Mouse (Mus musculus): Measurements from ENCODE around the gene Cxadr.
"Not testable (repeated sequence)": the region's sequence is repeated elsewhere in the genome, so short reads cannot be mapped to it uniquely, and the experiment has no call there.

The Cxadr gene

DNA sequence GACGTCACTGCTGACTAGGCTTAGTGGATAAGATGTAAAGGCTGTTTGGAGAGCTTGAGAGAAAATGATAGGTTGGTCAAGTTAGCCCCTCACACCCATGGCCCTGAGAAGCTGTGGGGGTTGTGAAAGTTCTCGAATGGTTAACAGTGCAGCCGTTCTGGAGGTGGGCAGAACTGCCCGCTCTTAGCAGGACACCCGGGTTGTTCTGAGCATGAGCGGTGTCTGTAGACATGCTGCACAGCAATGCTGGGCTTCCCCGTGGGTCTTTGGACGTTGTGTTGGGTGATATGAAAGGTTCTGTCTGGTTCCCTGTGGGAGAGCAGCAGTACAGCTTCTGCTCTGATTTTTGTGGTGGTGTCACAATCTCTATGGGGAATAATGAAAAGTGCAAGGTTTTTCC, 5.3 kb downstream of the Cxadr start:
- peak; percentile 64 for DNase-seq

DNA sequence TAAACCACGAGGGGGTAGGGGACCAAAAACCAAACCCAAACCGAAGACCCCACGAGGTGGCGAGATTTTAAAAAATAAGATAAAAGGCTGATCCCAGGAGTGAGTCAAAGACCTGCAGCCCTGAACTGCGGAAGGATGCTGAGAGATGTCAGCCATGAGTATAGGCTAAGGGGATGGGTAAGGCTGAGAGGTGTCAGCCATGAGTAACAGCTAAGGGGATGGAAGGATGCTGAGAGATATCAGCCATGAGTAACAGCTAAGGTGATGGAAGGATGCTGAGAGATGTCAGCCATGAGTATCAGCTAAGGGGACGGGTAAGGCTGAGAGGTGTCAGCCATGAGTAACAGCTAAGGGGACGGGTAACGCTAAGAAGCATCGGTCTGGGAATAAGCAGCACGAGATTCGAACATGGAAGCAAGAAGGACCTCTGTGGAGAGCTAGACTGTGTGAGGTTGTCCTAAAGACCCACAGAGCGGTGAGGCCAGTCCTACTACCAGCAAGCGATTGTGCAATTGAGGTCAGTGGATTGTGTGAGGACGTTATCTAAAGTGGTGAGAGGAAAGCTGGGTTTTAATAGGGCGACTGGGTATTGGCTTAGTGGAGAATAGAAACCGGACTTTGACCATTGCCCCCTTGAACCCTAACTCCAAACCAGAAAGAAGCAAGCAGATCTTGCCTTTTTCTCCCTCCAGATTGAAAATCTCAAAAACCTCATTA, 6.3 kb downstream of the Cxadr start:
- peak; percentile 83 for DNase-seq

DNA sequence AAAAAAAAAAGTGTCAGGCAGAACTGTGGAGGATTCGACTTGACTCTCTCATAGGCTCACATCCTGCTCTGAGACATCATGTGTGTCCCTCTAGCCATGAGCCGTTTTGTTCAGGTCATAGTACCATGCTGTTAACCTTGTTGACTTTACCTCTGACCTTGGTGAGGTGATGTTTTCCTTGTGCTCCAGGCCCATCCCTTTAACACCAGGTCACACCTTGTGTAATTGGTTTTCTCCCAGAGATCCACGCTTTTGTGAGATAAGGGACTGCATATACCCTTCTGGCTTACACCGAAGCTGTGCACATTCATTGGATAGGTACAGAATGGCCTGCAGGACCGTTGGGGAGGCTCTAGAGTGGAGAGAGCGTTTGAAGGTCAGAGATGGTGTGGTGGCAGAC, 8.0 kb downstream of the Cxadr start:
- no peak for DNase-seq

DNA sequence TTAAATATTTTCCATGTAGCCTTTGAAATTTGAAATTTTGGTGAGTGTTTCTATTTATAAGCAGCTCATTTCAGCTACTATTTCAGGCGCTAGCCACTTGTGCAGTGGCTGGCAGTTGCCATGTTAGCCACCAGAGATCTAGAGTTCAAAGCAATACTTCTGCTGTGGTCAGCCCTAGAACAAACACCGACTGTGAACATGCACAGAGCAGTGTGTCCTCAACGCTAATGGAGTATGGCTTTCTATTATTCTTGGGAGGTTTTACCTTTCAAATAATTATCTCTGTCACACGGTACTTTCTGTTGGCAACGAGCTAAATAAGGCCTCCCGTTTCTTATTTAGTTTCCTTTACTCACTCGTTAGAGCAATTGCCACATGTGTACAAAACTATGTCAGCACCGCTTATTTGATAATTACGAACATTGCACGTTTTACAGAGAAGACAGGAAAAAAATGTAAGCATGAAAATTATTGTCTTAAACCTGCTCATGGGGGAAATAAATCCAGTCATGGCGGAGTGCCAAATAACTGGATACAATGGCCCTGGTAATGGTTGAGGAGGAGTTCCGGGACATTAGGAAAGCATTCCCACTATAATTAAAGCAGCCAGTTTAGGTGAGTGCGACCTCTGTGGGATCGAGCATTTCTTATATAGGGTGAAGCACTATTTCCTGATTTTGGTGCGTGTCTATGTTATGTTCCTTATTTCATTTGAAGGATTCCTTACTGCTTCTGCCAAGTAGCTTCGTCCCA, 12.0 kb downstream of the Cxadr start:
- DNase-seq = peak; percentile 74

DNA sequence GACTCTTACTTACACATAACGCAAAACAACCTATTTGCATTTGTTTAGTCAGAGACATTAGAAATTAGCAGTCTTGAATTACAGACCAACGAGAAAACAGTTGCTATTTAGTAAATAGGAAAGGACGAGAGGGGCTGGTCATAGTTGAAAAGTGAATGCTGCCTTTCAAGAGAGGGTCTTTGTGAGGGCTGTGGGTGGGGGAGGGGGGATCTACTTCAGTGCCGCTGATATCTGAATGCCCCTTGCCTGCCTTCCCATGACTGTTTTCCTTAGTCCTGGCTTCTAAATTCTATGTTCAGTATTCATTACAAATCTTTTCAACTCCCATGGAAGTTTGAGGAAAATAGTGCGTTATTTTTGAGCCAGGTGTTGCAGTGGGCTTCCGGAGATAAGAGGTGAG, 12.7 kb downstream of the Cxadr start:
- peak; percentile 10 for DNase-seq

DNA sequence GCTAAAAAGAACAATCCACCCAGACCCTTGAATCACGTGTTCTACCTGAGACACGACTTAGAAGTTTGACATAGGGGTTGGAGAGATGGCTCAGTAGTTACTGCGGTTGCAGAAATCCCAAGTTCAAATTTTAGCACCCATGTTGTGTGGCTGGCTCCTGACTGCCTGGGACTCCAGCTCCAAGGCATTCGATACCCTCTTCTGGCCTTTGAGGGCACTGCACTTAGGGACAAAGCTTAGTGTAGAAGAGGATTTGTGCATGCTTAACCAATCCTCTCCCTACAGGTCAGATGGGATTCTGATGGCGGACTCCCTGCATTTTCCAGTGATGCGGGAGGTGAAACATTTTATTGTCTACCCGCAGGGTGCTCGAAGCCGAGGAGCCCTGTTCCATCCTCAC, 15.6 kb downstream of the Cxadr start:
- peak; percentile 80 for DNase-seq

DNA sequence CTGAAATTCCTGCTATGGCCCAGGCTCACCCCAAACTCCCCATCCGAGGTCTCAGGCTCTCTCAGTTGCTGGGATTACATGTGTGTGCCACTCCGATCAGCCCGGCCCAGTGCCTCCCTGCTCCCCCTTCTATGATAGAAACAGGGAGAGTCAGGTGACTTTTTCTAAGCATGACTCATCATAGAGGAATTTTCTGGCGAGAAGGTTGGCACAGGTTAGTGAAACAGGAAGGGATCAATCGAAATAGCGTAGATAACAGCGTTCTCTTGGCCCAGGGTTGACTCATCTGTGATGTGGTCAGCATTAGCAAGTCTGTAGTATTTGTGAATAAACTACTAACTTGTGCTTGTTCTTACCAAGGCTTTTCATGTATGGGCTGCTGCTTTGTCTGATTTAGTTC, 16.7 kb downstream of the Cxadr start:
- peak; percentile 92 for DNase-seq

DNA sequence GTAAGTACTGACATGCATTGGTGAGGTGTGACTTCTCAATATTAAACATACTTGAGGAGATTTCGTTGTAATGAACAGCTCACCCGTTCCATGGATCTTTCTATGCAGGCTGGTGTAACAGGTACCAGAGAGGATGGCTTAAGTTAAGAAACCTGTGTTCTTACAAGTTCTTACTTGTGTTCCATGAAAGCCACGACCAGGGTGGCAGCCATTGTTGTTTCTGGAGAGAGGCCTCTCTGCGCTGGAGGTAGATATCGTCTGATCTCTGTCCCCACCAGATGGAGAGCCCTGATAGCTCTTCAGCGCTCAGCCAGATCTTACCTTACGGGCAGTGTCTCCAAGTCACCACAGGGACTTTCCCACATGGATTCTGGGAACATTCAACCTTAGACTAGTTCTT, 18.4 kb downstream of the Cxadr start:
- no peak for DNase-seq

DNA sequence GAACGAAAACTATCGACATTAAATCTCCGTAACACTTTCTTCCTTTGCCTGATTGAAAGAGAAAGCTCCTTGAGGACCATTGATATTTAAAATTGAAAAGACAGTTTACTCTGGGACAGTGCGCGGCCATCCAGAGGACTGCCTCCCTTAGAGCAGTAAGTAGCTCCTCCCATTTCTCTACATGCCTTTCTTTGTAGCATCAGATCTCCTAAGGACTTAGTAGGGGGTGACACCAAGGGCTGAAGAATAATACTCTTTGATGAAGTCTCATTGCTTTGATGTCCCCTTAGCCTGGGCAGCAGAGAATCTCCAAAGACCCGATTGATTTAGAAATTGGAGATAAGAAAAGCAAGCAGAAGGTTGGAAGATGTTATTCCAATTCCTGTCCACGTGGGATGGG, 20.3 kb downstream of the Cxadr start:
- no peak for DNase-seq

DNA sequence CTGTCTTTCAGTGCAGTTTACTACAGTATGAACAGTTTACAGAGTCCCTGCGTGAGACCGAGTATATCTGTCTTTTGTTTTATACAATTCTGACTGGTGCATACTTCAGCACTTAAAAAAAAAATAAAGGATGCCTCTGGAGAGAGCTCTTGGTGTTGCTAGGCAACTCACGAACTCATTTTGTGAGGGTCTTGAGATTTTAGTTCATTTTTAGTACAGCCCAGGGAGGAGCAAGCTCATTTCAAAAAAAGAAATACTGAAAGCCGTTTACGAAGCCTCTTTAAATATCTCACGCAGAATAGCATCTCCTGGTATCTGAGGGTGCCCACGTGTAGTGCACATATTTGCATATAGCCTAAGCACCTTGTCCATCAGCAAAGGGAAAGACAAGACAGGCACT, 20.9 kb downstream of the Cxadr start:
- DNase-seq = no peak

DNA sequence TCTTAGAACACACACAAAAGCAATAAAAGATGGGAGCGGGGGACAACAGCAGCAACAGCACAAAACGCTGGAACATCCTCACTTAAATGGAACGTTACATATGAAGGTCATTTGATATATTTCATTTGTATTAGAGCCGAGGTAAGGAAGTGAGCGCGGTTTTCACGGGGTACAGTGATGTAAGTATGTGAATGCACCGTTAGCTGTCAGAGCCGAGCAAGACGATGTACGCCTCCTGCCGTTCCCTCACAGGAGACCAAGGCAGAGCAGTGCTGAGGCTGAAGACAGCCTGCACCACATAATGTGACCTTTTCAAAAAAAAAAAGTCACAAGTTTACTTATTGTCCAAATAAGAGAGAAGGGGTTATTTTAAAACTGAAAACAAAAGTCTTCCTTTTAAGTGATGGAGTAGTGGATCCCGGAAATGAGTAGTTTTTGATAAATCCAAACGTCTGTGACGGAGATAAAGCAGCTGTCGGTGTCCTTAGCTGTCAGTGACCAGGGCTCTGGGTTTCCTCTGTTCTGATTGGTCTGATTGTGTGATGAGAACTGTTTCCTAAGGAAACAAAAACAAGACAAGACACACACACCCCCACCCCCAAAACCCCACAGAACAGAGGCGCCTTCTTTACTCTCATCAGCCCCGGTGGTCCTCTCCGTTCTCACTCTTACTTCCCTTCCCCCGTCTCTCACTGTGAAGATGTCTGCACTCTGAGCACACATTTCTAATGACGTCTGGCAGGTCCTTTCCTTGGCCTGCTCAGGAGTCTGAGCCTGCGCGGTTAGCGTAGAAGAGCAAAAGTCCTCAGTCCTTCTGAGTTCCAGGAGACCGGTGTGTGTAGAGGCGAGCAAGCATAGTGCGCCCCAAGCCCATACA, 24.9 kb downstream of the Cxadr start:
- DNase-seq = peak; percentile 63

DNA sequence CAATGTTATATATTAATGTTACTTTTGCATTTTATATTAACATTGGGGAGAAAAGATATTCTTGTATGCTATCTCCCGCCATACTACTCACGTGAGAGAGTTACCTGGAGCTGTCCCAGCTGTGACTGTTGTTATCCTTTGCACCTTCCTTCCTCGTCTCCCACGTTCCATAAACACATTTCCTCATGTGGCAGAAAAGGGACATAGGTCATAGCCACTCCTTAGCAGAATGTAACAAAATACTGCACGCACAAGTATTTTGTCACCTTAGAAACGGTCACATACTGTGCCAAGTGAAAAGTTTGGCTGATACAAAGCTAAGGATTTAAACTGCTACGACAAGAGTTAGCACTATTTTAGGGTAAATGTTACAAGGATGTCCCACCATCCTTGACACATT, 26.3 kb downstream of the Cxadr start:
- no peak for DNase-seq

DNA sequence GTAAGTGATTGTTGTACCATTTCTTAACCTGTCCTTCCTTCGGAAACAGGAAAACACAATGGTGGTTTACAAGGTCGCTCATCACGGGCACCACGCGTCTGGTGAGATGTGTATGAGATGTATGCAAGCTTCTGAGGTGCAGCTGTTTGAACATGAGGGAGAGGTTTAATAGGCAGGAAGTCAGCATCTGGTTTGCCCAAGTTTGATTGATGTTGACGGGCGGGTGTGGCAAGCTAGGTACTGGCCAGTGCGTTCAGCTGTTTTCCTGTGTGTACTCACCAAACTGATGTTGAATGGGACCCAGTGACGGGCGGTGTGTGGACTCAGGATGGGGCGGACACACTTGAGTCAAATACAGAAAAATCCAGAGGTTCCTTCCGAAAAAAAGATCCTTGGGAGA, 26.7 kb downstream of the Cxadr start:
- DNase-seq = peak; percentile 45

DNA sequence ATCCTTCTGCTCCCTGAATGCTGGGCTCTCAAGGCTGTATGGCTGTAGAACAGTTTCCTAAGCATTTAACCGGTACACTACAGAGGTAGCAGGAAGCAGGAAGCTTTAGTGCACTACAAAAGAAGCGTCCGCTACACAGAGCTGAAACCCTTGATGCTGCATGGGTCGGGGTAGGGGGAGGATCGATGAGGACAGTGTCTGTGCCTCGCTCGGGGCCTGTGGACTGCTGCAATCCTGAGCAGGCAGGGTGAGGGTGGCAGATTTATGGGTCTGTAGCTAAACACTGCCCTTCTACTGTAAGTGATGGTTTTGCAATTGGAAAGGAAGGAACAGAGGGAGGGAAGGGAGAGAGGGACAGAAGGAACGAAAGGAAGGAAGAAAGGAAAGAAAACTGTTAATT, 35.9 kb downstream of the Cxadr start:
- DNase-seq = peak; percentile 45

DNA sequence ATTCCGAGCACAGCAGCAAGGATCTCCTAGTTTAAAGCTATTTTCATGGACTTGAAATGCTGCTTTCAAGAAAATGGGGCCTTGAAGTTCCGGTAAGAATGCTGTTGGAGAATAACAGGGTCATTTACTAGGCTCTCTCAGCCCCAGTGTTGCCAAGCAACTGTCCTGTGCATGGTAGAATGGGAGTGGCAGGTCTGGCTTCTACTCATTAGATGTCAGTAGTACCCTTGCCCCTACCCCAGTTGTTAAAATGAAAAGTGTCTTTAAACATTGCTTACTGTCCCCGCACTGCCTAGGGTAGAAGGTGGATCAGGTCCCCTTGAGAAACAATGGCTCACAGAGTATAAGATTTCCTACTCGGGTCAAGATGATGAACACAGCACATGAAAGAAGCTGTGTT, 40.1 kb downstream of the Cxadr start:
- peak; percentile 30 for DNase-seq

DNA sequence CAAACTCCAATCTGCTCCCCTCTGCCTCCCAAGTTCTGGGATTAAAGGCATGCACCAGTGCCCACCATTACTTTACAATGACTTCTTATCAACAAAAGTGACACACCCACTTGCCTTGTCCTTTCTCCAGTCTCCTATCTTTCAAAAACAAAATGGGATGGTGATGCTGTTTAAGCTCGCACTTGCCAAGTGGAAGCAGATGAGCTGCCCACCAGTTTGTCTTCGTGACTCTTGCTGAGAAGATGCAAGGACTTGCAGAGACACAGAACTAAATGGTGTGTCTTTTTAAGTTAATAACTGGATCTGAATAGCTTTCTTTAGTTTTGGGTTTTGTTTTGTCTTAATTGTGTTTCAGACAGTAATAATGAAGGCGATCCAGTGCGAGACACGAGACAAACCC, 41.5 kb downstream of the Cxadr start:
- DNase-seq = no peak

DNA sequence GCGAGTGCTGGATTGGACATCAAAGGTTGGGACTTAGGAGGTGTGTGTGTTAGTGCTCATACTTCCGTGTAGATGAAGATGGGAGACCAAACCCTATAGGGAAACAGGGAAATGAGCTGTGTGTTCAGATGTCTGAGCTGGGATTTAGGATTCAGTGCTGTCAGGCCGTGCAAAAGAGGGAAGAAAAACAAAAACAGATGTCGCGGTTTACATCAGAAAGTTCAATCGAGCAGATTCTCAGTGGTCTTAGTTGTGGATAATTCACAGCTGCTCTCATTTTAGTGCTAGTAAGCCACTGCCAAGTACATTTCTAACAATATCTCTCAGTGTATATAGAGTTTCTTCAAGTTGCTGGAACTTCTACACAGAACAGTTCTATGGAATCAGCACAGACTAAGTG, 42.5 kb downstream of the Cxadr start:
- no peak for DNase-seq

DNA sequence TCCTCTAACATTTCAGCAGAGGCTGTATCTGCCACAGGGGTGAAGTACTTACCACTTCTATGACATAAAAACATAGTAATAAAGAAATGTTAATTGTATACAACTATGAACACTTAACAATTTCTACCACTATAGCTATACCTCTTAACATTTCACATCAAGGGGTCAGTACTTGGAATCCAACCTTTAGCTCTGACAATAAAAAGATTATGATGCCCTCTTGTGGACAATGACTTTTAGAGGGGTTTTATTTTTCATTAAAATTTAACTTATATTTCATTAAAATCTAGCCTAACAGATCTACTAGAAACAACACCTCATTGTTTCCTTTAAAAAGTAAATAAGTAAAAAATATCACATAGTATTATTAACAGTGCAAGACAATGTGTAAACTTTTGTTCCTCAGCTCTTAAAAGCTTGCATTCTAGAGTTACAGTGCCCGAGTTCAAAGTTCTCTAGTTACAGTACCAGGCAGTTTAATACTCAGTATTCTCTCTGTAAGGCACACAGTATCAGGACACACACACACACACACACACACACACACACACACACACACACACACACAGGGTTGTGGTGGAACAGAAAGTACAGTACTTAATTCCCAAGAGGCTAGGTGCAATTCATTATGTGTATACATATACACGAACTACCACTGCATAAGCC, 45.5 kb downstream of the Cxadr start:
- no peak for DNase-seq

DNA sequence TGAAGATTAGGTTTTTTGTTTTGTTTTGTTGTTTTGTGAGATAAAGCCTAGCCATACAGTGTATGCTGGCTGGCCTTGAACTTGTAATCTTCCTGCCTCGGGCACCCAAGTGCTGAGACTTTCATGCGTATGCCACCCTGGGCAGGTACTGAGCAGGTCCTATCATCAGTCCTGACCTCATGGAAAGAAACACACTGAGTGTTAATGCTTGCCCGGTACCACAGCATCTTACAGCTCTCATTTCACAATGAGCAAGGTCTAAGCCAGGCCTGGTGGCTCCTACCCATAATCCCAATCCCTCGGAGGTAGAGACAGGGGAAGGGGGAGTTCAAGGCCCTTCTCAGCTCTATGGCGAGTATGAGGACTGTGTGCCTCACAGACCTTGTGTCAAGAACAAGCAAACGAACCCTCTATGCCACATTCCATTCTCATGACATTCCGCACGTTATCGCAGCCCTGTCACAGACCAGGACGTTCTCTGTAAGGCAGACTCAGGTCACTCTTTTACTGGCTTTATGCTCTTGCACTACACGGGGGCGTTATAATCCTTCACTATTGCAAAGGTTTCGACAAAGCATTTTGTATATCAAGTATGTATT, 46.1 kb downstream of the Cxadr start:
- no peak for DNase-seq

DNA sequence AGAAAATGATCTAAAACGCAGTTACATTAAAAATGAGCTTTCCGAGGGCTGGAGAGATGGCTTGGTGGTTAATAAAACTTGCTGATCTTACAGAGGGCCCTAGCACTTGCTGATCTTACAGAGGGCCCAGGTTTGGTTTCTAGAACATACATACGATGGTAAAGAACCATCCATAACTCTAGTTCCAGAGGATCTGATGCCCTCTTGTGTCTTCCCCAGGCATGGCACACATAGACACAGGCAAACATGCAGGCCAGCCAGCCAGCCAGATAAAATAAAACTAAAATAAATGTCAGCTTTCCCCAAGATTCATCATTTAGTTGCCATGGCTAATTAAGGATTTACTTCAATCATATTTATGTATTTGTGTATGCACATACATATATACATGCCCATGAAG, 56.5 kb downstream of the Cxadr start:
- DNase-seq = peak; percentile 46

DNA sequence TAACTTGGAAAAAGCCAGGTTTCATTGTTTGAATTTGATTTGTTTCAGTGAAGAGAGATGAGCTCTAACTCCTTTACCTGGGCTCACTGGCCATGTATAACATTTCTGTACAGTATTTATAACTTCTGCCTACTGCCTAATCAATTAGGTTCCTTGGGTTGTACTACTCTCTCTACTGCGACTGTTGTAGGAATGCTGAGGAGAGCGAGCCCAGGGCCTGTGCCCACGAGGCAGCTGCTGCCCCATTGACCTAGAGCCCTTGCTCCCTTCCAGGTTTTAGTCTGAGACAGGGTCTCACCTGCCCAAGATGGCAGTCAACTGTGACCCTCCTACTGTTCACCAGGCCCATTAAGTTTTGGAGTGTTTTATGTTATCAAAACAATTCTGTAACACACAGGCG, 60.2 kb downstream of the Cxadr start:
- DNase-seq = peak; percentile 76

DNA sequence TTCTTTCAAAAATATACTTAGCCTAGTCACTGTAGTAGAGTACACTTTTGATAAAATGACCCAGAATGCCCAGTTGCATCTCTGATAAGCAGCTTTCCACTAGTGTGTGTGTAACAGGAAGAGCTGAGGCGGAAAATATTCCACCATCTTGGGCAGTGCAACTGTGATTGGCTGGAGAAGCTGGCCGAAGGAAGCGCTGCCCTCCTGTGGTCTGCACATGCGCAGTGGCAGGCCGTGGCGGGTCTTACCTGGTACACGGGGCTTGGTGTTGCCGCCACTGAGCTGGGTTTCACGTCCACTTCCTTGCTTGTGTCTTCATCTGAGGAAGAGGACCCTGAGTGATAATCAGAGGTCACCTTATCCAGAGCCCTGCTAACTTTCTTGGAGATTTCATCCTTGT, 63.3 kb downstream of the Cxadr start:
- DNase-seq = not testable (repeated sequence)
